Mouse (Mus musculus) hindbrain, embryonic 10.5 days (tissue): Measurements from ENCODE around the gene Cluh. TPM values are rescaled to one million over a fixed set of nuclear protein-coding genes. Genes with fewer than 3 reads are reported as not detected.
A peak's percentile ranks its signal among the peaks of the same experiment; 100 is the strongest.

Experiments used
- DNase-seq: peaks from one replicate; pipeline ENCODE4 v3.0.0-alpha.2; 2017; ENCODE audit warnings: low spot score
- H3K27ac ChIP-seq: fragments of 300-500 bp; sonication (generic); 2 replicates; pipeline ENCODE4 v1.5.1; 2016; ENCODE audit warnings: mild to moderate bottlenecking, moderate library complexity
- H3K27me3 ChIP-seq: fragments of 300-500 bp; sonication (generic); 2 replicates; pipeline ENCODE4 v1.6.1; 2016; ENCODE audit warnings: mild to moderate bottlenecking; ENCODE audit not compliant: poor library complexity, insufficient read depth, severe bottlenecking
- H3K36me3 ChIP-seq: fragments of 300-500 bp; sonication (generic); 2 replicates; pipeline ENCODE4 v1.6.1; 2016; ENCODE audit warnings: mild to moderate bottlenecking, moderate library complexity
- H3K4me1 ChIP-seq: fragments of 300-500 bp; sonication (generic); replicated peaks from 2 replicates; pipeline ENCODE4 v1.6.1; 2016; ENCODE audit warnings: mild to moderate bottlenecking
- H3K4me3 ChIP-seq: fragments of 300-500 bp; sonication (generic); 2 replicates; pipeline ENCODE4 v1.5.1; 2016; ENCODE audit warnings: mild to moderate bottlenecking, moderate library complexity
- H3K9me3 ChIP-seq: fragments of 300-500 bp; sonication (generic); 2 replicates; pipeline ENCODE4 v1.6.1; 2016; ENCODE audit warnings: mild to moderate bottlenecking, moderate library complexity
- WGBS: fragments of 180-500 bp; shearing (Covaris S2); methylation state at CpG from one replicate; pipeline ENCODE4 v1.1.7; 2016; 5-methylcytosine and 5-hydroxymethylcytosine counted together
- polyA plus RNA-seq: library from polyadenylated mRNA; unstranded; fragments of >200 nt; fragmentation: Nextera tagmentation; extraction: Ambion mirVana; gene quantifications from 2 replicates; pipeline ENCODE4 v1.2.1, GENCODE M21; 2016

The Cluh gene
- polyA plus RNA-seq, 1 experiment from 2014 or later: 24.7 TPM

GRCm38 (mm10) chr11:74652791-74653191 is 3.5 kb downstream of the Cluh start:
- H3K36me3 ChIP-seq: peaks cover 22% of the 10 kb centered on the region
- 65% methylated on average over 4 of the region's 4 CpGs for WGBS
- peak overlapping the region; percentile 67 for H3K27ac ChIP-seq
- H3K4me3 ChIP-seq: peak overlapping the region; percentile 1
- DNase-seq: no peak
- peaks cover 53% of the 10 kb centered on the region for H3K4me1 ChIP-seq
- no peaks in the 10 kb centered on the region for H3K9me3 ChIP-seq
- H3K27me3 ChIP-seq: peaks cover 4% of the 10 kb centered on the region; the same call in 1 of the 2 replicates

GRCm38 (mm10) chr11:74653385-74653784 is 4.1 kb downstream of the Cluh start:
- peaks cover 27% of the 10 kb centered on the region for H3K36me3 ChIP-seq
- H3K4me1 ChIP-seq: peaks cover 52% of the 10 kb centered on the region
- peak overlapping the region; percentile 67 for H3K27ac ChIP-seq
- DNase-seq: no peak
- peak overlapping the region; percentile 1; the same call in 1 of the 2 replicates for H3K4me3 ChIP-seq
- 71% methylated on average over 6 of the region's 6 CpGs for WGBS
- H3K27me3 ChIP-seq: no peaks in the 10 kb centered on the region
- peaks cover 5% of the 10 kb centered on the region; the same call in 1 of the 2 replicates for H3K9me3 ChIP-seq

GRCm38 (mm10) chr11:74655941-74656340 is 6.6 kb downstream of the Cluh start:
- 89% methylated on average over 3 of the region's 3 CpGs for WGBS

GRCm38 (mm10) chr11:74660336-74660735 is 11.0 kb downstream of the Cluh start:
- Histone ChIP-seq H3K27me3 (no peaks in the 10 kb centered on the region), H3K4me1 (no peaks in the 10 kb centered on the region), H3K27ac (no peak overlapping the region), H3K36me3 (peaks cover 93% of the 10 kb centered on the region), H3K4me3 (no peak overlapping the region), H3K9me3 (peaks cover 6% of the 10 kb centered on the region; the same call in 1 of the 2 replicates)
- 96% methylated on average over 13 of the region's 13 CpGs for WGBS
- DNase-seq: no peak

More at GRCm38 (mm10) chr11:74655941-74656340, 6.6 kb downstream of the Cluh start:
- no peak for DNase-seq
- Histone ChIP-seq H3K9me3 (peaks cover 6% of the 10 kb centered on the region; the same call in 1 of the 2 replicates), H3K4me3 (no peak overlapping the region), H3K27ac (no peak overlapping the region), H3K36me3 (peaks cover 53% of the 10 kb centered on the region), H3K4me1 (peaks cover 31% of the 10 kb centered on the region), H3K27me3 (no peaks in the 10 kb centered on the region)

GRCm38 (mm10) chr11:74661641-74662040 is 12.3 kb downstream of the Cluh start:
- peaks cover 100% of the 10 kb centered on the region for H3K36me3 ChIP-seq
- H3K4me1 ChIP-seq: no peaks in the 10 kb centered on the region
- WGBS: 96% methylated on average over 19 of the region's 19 CpGs
- no peaks in the 10 kb centered on the region for H3K27me3 ChIP-seq
- H3K27ac ChIP-seq: no peak overlapping the region
- peaks cover 6% of the 10 kb centered on the region; the same call in 1 of the 2 replicates for H3K9me3 ChIP-seq
- no peak for DNase-seq
- no peak overlapping the region for H3K4me3 ChIP-seq

GRCm38 (mm10) chr11:74662221-74662620 is 12.9 kb downstream of the Cluh start:
- 91% methylated on average over 6 of the region's 6 CpGs for WGBS
- Histone ChIP-seq H3K4me1 (no peaks in the 10 kb centered on the region), H3K27me3 (no peaks in the 10 kb centered on the region), H3K4me3 (no peak overlapping the region), H3K36me3 (peaks cover 100% of the 10 kb centered on the region), H3K9me3 (peaks cover 6% of the 10 kb centered on the region; the same call in 1 of the 2 replicates), H3K27ac (no peak overlapping the region)
- no peak for DNase-seq

GRCm38 (mm10) chr11:74664279-74664678 is 15.0 kb downstream of the Cluh start:
- no peaks in the 10 kb centered on the region for H3K9me3 ChIP-seq
- WGBS: 85% methylated on average over 3 of the region's 3 CpGs
- no peaks in the 10 kb centered on the region for H3K4me1 ChIP-seq
- peaks cover 100% of the 10 kb centered on the region for H3K36me3 ChIP-seq
- DNase-seq: no peak
- no peak overlapping the region for H3K4me3 ChIP-seq
- H3K27ac ChIP-seq: no peak overlapping the region
- no peaks in the 10 kb centered on the region for H3K27me3 ChIP-seq

GRCm38 (mm10) chr11:74664906-74665305 is 15.6 kb downstream of the Cluh start:
- Histone ChIP-seq H3K27me3 (no peaks in the 10 kb centered on the region), H3K27ac (no peak overlapping the region), H3K36me3 (peaks cover 100% of the 10 kb centered on the region), H3K4me3 (no peak overlapping the region), H3K9me3 (no peaks in the 10 kb centered on the region), H3K4me1 (no peaks in the 10 kb centered on the region)
- 94% methylated on average over 8 of the region's 8 CpGs for WGBS
- DNase-seq: no peak

GRCm38 (mm10) chr11:74665631-74666283 is 16.5 kb downstream of the Cluh start:
- Histone ChIP-seq H3K27ac (no peak overlapping the region), H3K4me3 (no peak overlapping the region), H3K27me3 (no peaks in the 10 kb centered on the region), H3K36me3 (peaks cover 98% of the 10 kb centered on the region), H3K4me1 (no peaks in the 10 kb centered on the region), H3K9me3 (no peaks in the 10 kb centered on the region)
- DNase-seq: no peak
- WGBS: 94% methylated on average over 17 of the region's 17 CpGs

GRCm38 (mm10) chr11:74666284-74666652 is 17.0 kb downstream of the Cluh start:
- 93% methylated on average over 5 of the region's 5 CpGs for WGBS
- no peak overlapping the region for H3K4me3 ChIP-seq
- no peaks in the 10 kb centered on the region for H3K27me3 ChIP-seq
- no peaks in the 10 kb centered on the region for H3K4me1 ChIP-seq
- peaks cover 93% of the 10 kb centered on the region for H3K36me3 ChIP-seq
- no peak for DNase-seq
- no peaks in the 10 kb centered on the region for H3K9me3 ChIP-seq
- H3K27ac ChIP-seq: no peak overlapping the region

- WGBS: 93% methylated on average over 14 of the region's 14 CpGs
- Histone ChIP-seq H3K4me1 (no peaks in the 10 kb centered on the region), H3K9me3 (no peaks in the 10 kb centered on the region), H3K27me3 (no peaks in the 10 kb centered on the region), H3K27ac (no peak overlapping the region), H3K4me3 (no peak overlapping the region), H3K36me3 (peaks cover 86% of the 10 kb centered on the region)
- no peak for DNase-seq
Observed at GRCm38 (mm10) chr11:74666776-74667581, 17.7 kb downstream of the Cluh start.

GRCm38 (mm10) chr11:74667582-74668010 is 18.3 kb downstream of the Cluh start:
- Histone ChIP-seq H3K27ac (no peak overlapping the region), H3K4me3 (no peak overlapping the region), H3K36me3 (peaks cover 79% of the 10 kb centered on the region), H3K4me1 (no peaks in the 10 kb centered on the region), H3K27me3 (no peaks in the 10 kb centered on the region), H3K9me3 (no peaks in the 10 kb centered on the region)
- WGBS: 95% methylated on average over 13 of the region's 13 CpGs
- no peak for DNase-seq

- H3K9me3 ChIP-seq: no peaks in the 10 kb centered on the region
- no peak overlapping the region for H3K27ac ChIP-seq
- no peaks in the 10 kb centered on the region for H3K27me3 ChIP-seq
- no peaks in the 10 kb centered on the region for H3K4me1 ChIP-seq
- peaks cover 78% of the 10 kb centered on the region for H3K36me3 ChIP-seq
- no peak overlapping the region for H3K4me3 ChIP-seq
- no peak for DNase-seq
- 88% methylated on average over 5 of the region's 5 CpGs for WGBS
Observed at GRCm38 (mm10) chr11:74668466-74668865, 19.2 kb downstream of the Cluh start.
